Mouse (Mus musculus) stomach, embryonic 16.5 days (tissue): ENCODE results near the gene Grhpr. TPM values are rescaled to one million over a fixed set of nuclear protein-coding genes. Genes with fewer than 3 reads are reported as not detected.
"Not testable (repeated sequence)": the region's sequence is repeated elsewhere in the genome, so short reads cannot be mapped to it uniquely, and the experiment has no call there.

Source experiments
- ATAC-seq: fragments of 200-750 bp; cut with Nextera tagmentation; 2 replicates; pipeline ENCODE4 v1.8.0; 2017; ENCODE audit warnings: moderate number of reproducible peaks, moderate TSS enrichment; ENCODE audit not compliant: insufficient read depth, low FRiP score
- H3K27ac ChIP-seq: fragments of 300-500 bp; sonication (generic); 2 replicates; pipeline ENCODE4 v1.5.1; 2014; ENCODE audit warnings: low read length
- H3K27me3 ChIP-seq: fragments of 300-500 bp; sonication (generic); 2 replicates; pipeline ENCODE4 v1.6.1; 2014; ENCODE audit warnings: low read length, control low read depth, mixed read lengths; ENCODE audit not compliant: control insufficient read depth, insufficient read depth
- H3K36me3 ChIP-seq: fragments of 300-500 bp; sonication (generic); 2 replicates; pipeline ENCODE4 v1.6.1; 2014; ENCODE audit warnings: low read length; ENCODE audit not compliant: control insufficient read depth, insufficient read depth
- H3K4me1 ChIP-seq: fragments of 300-500 bp; sonication (generic); 2 replicates; pipeline ENCODE4 v1.6.1; 2014; ENCODE audit warnings: low read length, control low read depth, mixed read lengths; ENCODE audit not compliant: control insufficient read depth, insufficient read depth
- H3K4me2 ChIP-seq: fragments of 300-500 bp; sonication (generic); 2 replicates; pipeline ENCODE4 v1.6.1; 2014; ENCODE audit warnings: low read depth, low read length, mixed read lengths
- H3K4me3 ChIP-seq: fragments of 300-500 bp; sonication (generic); replicated peaks from 2 replicates; pipeline ENCODE4 v1.5.1; 2014; ENCODE audit warnings: mild to moderate bottlenecking, low read length
- H3K9ac ChIP-seq: fragments of 300-500 bp; sonication (generic); 2 replicates; pipeline ENCODE4 v1.6.1; 2014; ENCODE audit warnings: low read length
- H3K9me3 ChIP-seq: fragments of 300-500 bp; sonication (generic); replicated peaks from 2 replicates; pipeline ENCODE4 v1.6.1; 2016; ENCODE audit warnings: low read length, control low read depth; ENCODE audit not compliant: control insufficient read depth
- WGBS: fragments of 180-500 bp; shearing (Covaris S2); extraction: QIAGEN DNeasy Blood & Tissue Kit; methylation state at CpG from one replicate; pipeline ENCODE4 v1.1.7; 2014; 5-methylcytosine and 5-hydroxymethylcytosine counted together
- polyA plus RNA-seq: library from polyadenylated mRNA; unstranded; fragments of >200 nt; fragmentation: Nextera tagmentation; extraction: Ambion mirVana; gene quantifications from 2 replicates; pipeline ENCODE4 v1.2.1, GENCODE M21; 2015

Grhpr gene
- polyA plus RNA-seq, 1 experiment from 2014 or later: 72.0 TPM

DNA sequence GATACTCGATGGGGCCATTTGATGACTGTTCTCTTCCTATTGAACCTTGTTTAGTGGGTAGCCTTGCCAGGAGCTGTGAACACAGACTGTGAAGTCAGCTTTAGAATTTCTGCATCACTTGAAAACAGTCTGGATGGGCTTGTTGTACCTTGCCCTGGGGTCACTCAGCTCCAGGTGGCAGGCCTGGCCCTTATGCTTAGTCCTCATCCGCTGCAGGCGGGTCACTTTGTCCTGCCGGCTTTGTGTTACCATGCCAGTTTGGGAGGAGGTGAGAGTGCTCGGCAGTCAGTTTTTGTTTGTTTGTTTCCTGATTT is 736 bp downstream of the Grhpr start:
- Histone ChIP-seq H3K4me1 (peaks cover 6% of the 10 kb centered on the region; the same call in 1 of the 2 replicates), H3K36me3 (0 out of 2 replicates have a peak, but pooled peaks cover 2% of the 10 kb centered on the region), H3K27ac (0 out of 2 replicates have a peak overlapping the region, but pooled peaks have one; percentile 64), H3K27me3 (no peaks in the 10 kb centered on the region), H3K4me2 (peak overlapping the region; percentile 90), H3K9me3 (peaks cover 2% of the 10 kb centered on the region; the same call in 1 of the 2 replicates), H3K4me3 (peak overlapping the region; percentile 64), H3K9ac (peak overlapping the region; percentile 90)
- ATAC-seq: no peak
- WGBS: 30% methylated on average over 5 of the region's 5 CpGs

DNA sequence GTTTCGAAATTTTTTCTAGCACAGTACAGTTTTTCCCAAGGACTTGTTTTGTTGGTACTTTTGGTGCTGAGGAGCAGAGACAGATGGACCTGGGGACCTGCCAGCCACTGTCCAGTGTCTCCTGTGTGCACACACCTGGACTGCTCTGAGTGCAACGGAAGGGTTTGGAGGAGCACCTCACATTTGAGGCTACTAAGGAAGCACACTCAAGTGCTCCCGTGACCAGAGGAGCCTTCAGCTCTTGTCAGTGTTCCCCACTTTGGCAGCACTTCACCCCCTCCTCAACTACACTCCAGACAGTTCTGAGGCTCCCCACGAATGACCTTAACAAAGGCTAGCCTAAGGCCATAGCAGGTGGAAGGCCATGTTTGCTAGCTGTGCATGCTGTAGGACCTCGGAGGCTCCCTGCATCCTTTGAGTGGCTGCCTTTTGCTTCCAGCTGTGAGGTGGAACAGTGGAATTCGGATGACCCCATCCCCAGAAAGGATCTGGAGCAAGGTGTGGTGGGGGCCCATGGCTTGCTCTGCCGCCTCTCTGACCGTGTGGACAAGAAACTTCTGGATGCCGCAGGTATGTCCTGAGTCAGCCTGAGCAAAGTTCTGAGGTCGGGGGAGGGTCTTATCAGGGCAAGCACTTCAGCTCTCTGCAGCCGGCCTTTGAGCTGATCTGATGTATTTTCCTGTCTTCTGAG is 1.4 kb downstream of the Grhpr start:
- H3K4me3 ChIP-seq: peak overlapping the region; percentile 64
- no peaks in the 10 kb centered on the region for H3K27me3 ChIP-seq
- H3K9me3 ChIP-seq: no peaks in the 10 kb centered on the region
- 0 out of 2 replicates have a peak, but pooled peaks cover 2% of the 10 kb centered on the region for H3K36me3 ChIP-seq
- WGBS: 63% methylated on average over 11 of the region's 11 CpGs
- peak overlapping the region; percentile 90 for H3K4me2 ChIP-seq
- H3K4me1 ChIP-seq: peaks cover 6% of the 10 kb centered on the region; the same call in 1 of the 2 replicates
- no peak for ATAC-seq
- 0 out of 2 replicates have a peak overlapping the region, but pooled peaks have one; percentile 9 for H3K9ac ChIP-seq
- no peak overlapping the region for H3K27ac ChIP-seq

DNA sequence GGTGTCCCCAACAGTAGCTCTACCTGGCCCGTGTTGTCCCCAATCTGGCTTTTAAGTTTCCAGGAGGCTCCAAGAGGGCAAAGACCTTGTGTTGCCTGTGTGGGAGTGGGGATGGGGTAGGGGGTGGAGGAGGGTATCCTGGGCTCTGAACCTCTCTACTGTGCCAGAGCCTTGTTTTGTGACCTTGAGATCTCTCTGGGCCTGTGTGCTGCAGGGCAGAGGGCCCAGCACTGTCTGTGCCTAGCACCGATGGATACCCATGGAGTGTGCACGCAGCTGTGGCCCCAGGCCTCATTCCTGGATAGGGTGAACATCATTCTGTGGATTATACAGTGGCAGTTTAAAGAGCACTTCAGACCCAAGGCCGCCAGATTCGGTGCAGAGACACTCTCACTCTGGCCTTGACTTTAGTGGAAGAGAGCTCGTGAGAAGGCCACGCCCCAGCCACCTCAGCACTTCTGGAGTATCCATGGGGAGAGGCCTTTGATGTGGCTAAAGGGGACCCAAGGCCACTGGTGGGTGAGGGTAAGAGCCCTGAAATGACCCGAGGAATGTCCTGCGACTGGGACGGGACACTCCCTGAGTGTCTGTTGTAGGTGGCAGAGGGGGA is 2.0 kb downstream of the Grhpr start:
- Histone ChIP-seq H3K9me3 (no peaks in the 10 kb centered on the region), H3K9ac (no peak overlapping the region), H3K27me3 (no peaks in the 10 kb centered on the region), H3K4me3 (no peak overlapping the region), H3K36me3 (0 out of 2 replicates have a peak, but pooled peaks cover 2% of the 10 kb centered on the region), H3K4me1 (peaks cover 6% of the 10 kb centered on the region; the same call in 1 of the 2 replicates), H3K4me2 (0 out of 2 replicates have a peak overlapping the region, but pooled peaks have one; percentile 90), H3K27ac (no peak overlapping the region)
- ATAC-seq: no peak
- 73% methylated on average over 10 of the region's 10 CpGs for WGBS

DNA sequence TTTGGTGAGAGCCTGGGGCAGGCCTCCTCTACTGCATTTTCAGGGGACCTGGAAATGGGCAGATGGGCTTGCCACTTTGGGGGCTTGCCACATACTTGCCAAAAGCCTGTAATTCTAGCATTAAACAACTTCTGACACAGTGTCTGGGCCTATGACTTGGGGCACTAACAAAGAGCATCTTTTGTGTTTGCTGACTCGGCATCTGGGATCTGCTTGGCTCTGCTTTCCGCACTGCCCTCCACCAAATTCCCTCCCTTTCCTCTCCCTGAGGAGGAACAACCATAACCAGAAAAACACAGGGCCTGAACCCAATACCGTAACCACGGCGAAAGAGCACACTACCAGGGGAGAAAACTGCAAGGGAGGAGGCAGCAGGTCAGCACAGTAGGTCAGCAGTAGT is 9.4 kb downstream of the Grhpr start:
- WGBS: 89% methylated on average over 5 of the region's 5 CpGs
- Histone ChIP-seq H3K9me3 (no peaks in the 10 kb centered on the region), H3K27me3 (no peaks in the 10 kb centered on the region), H3K4me2 (no peak overlapping the region), H3K4me1 (no peaks in the 10 kb centered on the region), H3K4me3 (no peak overlapping the region), H3K36me3 (peaks cover 6% of the 10 kb centered on the region; the same call in 1 of the 2 replicates), H3K9ac (no peak overlapping the region), H3K27ac (no peak overlapping the region)
- ATAC-seq: no peak

DNA sequence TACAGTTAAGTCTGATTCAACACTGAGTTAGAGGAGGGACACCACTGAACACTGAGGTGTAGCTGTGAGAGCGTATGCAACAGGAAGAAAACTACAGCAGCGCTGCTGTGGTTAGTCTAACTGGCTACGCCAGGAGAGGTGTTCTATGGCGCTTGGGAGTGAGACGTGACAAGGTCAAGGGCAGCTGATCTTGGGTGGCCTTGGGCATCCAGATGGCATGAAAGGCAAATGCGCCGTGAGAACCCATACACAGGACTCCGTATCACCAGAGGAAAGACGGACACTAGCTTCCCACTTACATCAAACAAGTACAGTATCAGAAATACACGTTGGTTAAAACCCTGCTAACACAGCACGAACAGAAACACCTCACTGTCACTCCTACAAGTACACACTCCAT is 11.1 kb downstream of the Grhpr start:
- 92% methylated on average over 11 of the region's 11 CpGs for WGBS
- H3K4me1 ChIP-seq, H3K9me3 ChIP-seq, H3K27me3 ChIP-seq, H3K4me3 ChIP-seq, H3K9ac ChIP-seq, H3K36me3 ChIP-seq, ATAC-seq, H3K27ac ChIP-seq, H3K4me2 ChIP-seq: not testable (repeated sequence)

DNA sequence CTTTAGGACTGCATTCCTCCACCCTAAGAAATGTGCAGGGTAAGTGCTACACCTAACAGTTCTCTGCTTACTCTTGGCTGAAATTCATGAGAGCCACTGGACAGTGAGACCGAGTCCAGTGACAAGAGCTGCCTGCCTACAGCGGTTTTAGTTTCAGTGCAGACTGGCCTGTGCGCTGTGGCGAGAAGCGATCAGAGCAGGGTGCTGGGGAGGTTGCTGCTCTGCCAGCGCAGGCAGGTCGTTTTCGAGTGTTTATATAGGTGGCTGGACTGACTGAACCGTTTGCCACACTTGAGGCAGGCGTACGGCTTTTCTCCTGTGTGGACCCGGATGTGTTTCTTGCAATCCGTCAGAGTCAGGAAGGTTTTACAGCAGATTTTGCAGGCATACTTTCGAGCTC is 12.0 kb downstream of the Grhpr start:
- not testable (repeated sequence) for H3K4me1 ChIP-seq, H3K36me3 ChIP-seq, H3K4me3 ChIP-seq, H3K27ac ChIP-seq, H3K27me3 ChIP-seq, H3K4me2 ChIP-seq, H3K9ac ChIP-seq, H3K9me3 ChIP-seq, ATAC-seq
- 71% methylated on average over 14 of the region's 14 CpGs for WGBS

DNA sequence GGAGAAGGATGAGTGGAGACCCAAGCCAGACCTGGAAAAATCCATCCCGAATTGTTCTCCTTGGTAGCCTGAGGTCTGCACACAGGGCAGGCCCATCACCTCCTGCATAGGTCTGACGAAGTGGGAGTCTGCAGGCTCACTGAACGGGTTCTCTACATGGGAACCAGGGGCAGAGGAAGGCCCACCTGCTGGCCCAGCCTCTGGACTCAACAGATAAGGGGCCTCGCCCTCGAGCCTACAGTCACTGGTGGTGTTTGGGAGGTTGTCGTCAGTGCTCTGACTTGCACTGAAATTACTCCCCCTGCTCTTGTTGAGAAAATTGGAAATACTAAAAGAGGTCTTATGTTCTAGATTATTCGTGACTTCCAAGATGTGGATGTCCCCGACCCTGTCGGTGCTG is 12.7 kb downstream of the Grhpr start:
- Histone ChIP-seq H3K4me2 (no peak overlapping the region), H3K9ac (no peak overlapping the region), H3K9me3 (no peaks in the 10 kb centered on the region), H3K4me1 (no peaks in the 10 kb centered on the region), H3K36me3 (peaks cover 4% of the 10 kb centered on the region; the same call in 1 of the 2 replicates), H3K27me3 (no peaks in the 10 kb centered on the region), H3K4me3 (no peak overlapping the region), H3K27ac (no peak overlapping the region)
- no peak for ATAC-seq
- WGBS: 80% methylated on average over 9 of the region's 9 CpGs

DNA sequence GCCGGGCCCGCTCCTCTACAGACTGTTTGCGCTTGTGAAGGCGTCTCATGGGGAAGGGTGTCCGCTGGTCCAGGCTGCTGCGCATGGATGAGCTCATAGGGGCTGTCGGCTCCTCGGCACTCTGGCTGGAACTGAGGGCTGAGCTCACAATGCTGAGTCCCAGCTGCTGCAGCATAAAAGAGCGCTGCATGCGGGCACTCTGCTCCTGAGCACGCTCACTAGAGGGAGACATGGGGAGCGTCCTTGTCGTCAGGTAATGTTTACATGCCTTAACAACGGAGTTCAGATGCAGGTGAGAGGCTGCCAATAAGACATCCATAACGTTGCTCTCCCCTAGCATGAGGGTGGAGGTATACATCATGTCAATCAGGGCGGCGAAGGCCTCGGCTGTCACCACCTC is 13.6 kb downstream of the Grhpr start:
- WGBS: 75% methylated on average over 18 of the region's 18 CpGs
- no peak for ATAC-seq
- Histone ChIP-seq H3K9me3 (no peaks in the 10 kb centered on the region), H3K27ac (no peak overlapping the region), H3K4me1 (no peaks in the 10 kb centered on the region), H3K36me3 (peaks cover 4% of the 10 kb centered on the region; the same call in 1 of the 2 replicates), H3K4me3 (no peak overlapping the region), H3K27me3 (no peaks in the 10 kb centered on the region), H3K4me2 (no peak overlapping the region), H3K9ac (no peak overlapping the region)

DNA sequence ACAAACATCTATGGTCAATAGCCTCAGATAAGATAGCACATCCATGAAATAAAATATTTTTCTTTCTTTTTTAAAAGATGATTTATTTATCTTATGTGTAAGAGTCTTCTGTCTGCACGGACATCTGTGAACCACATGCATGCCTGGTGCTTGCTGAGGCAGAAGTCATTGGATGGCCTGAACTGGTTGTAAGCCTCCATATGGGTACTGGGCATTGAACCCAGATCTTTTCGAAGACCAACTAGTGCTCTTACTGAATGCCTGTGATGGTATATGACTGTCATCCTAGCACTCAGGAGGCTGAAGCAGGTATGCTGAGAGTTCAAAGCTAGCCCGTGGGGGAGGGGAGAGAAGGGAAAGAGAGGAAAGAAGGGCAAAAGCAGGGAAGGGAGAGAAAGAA is 16.9 kb downstream of the Grhpr start:
- ATAC-seq: no peak
- no peak overlapping the region for H3K9ac ChIP-seq
- H3K4me3 ChIP-seq: no peak overlapping the region
- no peak overlapping the region for H3K4me2 ChIP-seq
- no peaks in the 10 kb centered on the region for H3K4me1 ChIP-seq
- WGBS: 63% methylated on average over 3 of the region's 3 CpGs
- H3K27ac ChIP-seq: no peak overlapping the region
- no peaks in the 10 kb centered on the region for H3K27me3 ChIP-seq
- no peaks in the 10 kb centered on the region for H3K9me3 ChIP-seq
- peaks cover 4% of the 10 kb centered on the region; the same call in 1 of the 2 replicates for H3K36me3 ChIP-seq
